Mouse (Mus musculus) effector memory CD4-positive, alpha-beta T cell, adult 7 months (primary cell): ENCODE data around the gene BC061212. TPM values are rescaled to one million over a fixed set of nuclear protein-coding genes. Genes with fewer than 3 reads are reported as not detected.

Experiments
- polyA plus RNA-seq: library from polyadenylated mRNA; unstranded; fragments of 100-300 nt; shearing (Covaris generic); gene quantifications from one replicate; pipeline ENCODE4 v1.2.1, GENCODE M21; 2017

The BC061212 gene
- not detected for polyA plus RNA-seq

GRCm38 (mm10) chr5:94070445-94070844, at the start of gene BC061212:
Gene BC061212 (minus strand): TSS chr5:94070545.

GRCm38 (mm10) chr5:94076085-94076484, 5.7 kb upstream of the BC061212 start, which contains the start of gene Gm6351:
Gene Gm6351 (plus strand): TSS chr5:94076385.

Other genes with a start within 250 kb of the BC061212 start
- gene Gm7792, start 226.8 kb downstream of the BC061212 start, polyA plus RNA-seq: not detected
- gene Gm16429, start 141.5 kb downstream of the BC061212 start, polyA plus RNA-seq: not detected
- gene Gm6351, start 5.8 kb upstream of the BC061212 start, polyA plus RNA-seq: 1.2 TPM
- not detected for gene Gm3106, start 147.5 kb upstream of the BC061212 start, polyA plus RNA-seq
- not detected for gene A430089I19Rik, start 236.3 kb upstream of the BC061212 start, polyA plus RNA-seq
- 0.60 TPM for gene Gm6502, start 243.9 kb upstream of the BC061212 start, polyA plus RNA-seq